Mouse (Mus musculus) neural tube, embryonic 12.5 days (tissue): ENCODE results near the gene Cck. TPM values are rescaled to one million over a fixed set of nuclear protein-coding genes. Genes with fewer than 3 reads are reported as not detected.

Source experiments
- ATAC-seq: fragments of 200-750 bp; cut with Nextera tagmentation; 2 replicates; pipeline ENCODE4 v1.8.0; 2017; ENCODE audit warnings: low read depth, mild to moderate bottlenecking, moderate TSS enrichment, moderate library complexity; ENCODE audit not compliant: low FRiP score
- H3K27ac ChIP-seq: fragments of 300-500 bp; sonication (generic); 2 replicates; pipeline ENCODE4 v1.5.1; 2016
- H3K27me3 ChIP-seq: fragments of 300-500 bp; sonication (generic); replicated peaks from 2 replicates; pipeline ENCODE4 v1.6.1; 2016; ENCODE audit warnings: mild to moderate bottlenecking
- H3K36me3 ChIP-seq: fragments of 300-500 bp; sonication (generic); 2 replicates; pipeline ENCODE4 v1.6.1; 2016; ENCODE audit warnings: mild to moderate bottlenecking
- H3K4me1 ChIP-seq: fragments of 300-500 bp; sonication (generic); 2 replicates; pipeline ENCODE4 v1.6.1; 2016
- H3K4me2 ChIP-seq: fragments of 300-500 bp; sonication (generic); replicated peaks from 2 replicates; pipeline ENCODE4 v1.6.1; 2016; ENCODE audit warnings: mild to moderate bottlenecking
- H3K4me3 ChIP-seq: fragments of 300-500 bp; sonication (generic); 2 replicates; pipeline ENCODE4 v1.5.1; 2016
- H3K9ac ChIP-seq: fragments of 300-500 bp; sonication (generic); 2 replicates; pipeline ENCODE4 v1.6.1; 2016; ENCODE audit warnings: mild to moderate bottlenecking
- H3K9me3 ChIP-seq: fragments of 300-500 bp; sonication (generic); 2 replicates; pipeline ENCODE4 v1.6.1; 2016; ENCODE audit warnings: mild to moderate bottlenecking
- WGBS: fragments of 180-500 bp; shearing (Covaris S2); methylation state at CpG from one replicate; pipeline ENCODE4 v1.1.7; 2016; 5-methylcytosine and 5-hydroxymethylcytosine counted together
- polyA plus RNA-seq: library from polyadenylated mRNA; unstranded; fragments of >200 nt; fragmentation: Nextera tagmentation; extraction: Ambion mirVana; gene quantifications from 2 replicates; pipeline ENCODE4 v1.2.1, GENCODE M21; 2016

Cck gene
- polyA plus RNA-seq, 1 experiment from 2014 or later = 0.89 TPM

- 77% methylated on average over 11 of the region's 11 CpGs for WGBS
- Histone ChIP-seq H3K9me3 (no peaks in the 10 kb centered on the region), H3K4me2 (no peak overlapping the region), H3K27ac (no peak overlapping the region), H3K9ac (no peak overlapping the region), H3K4me1 (peaks cover 10% of the 10 kb centered on the region), H3K4me3 (no peak overlapping the region), H3K36me3 (no peaks in the 10 kb centered on the region), H3K27me3 (peaks cover 48% of the 10 kb centered on the region)
- no peak for ATAC-seq
Observed at GRCm38 (mm10) chr9:121491592-121492240, 3.8 kb downstream of the Cck start.

- Histone ChIP-seq H3K4me1 (no peaks in the 10 kb centered on the region), H3K27ac (no peak overlapping the region), H3K27me3 (peaks cover 5% of the 10 kb centered on the region), H3K9ac (no peak overlapping the region), H3K4me2 (no peak overlapping the region), H3K4me3 (no peak overlapping the region), H3K9me3 (no peaks in the 10 kb centered on the region), H3K36me3 (no peaks in the 10 kb centered on the region)
- 77% methylated on average over 7 of the region's 7 CpGs for WGBS
- ATAC-seq = no peak
Observed at GRCm38 (mm10) chr9:121487216-121487615, 8.3 kb downstream of the Cck start.

DNA sequence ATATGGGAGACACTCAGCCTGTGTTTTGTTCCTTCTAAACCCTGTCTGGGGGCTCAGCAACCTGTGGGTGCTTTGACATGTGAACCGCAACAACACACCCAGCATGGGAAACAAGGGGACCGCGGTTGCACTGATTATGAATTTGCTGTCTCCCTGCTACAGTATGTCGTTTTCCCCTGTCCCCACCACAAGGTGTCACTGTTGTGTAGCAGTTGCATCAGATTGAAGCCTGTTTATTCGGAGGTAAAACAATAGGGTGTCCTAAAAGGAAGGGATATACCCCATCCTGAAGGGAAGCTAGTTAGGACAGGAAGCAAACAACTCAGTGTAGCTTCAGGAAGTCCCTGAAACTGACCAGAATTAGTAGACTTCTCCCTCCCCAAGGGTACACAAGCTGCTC is 16.0 kb downstream of the Cck start:
- H3K27me3 ChIP-seq = no peaks in the 10 kb centered on the region
- H3K9ac ChIP-seq = no peak overlapping the region
- H3K27ac ChIP-seq = no peak overlapping the region
- peaks cover 2% of the 10 kb centered on the region; the same call in 1 of the 2 replicates for H3K36me3 ChIP-seq
- H3K4me2 ChIP-seq = no peak overlapping the region
- peak; percentile 65 for ATAC-seq
- peaks cover 3% of the 10 kb centered on the region; the same call in 1 of the 2 replicates for H3K4me1 ChIP-seq
- H3K9me3 ChIP-seq = no peaks in the 10 kb centered on the region
- WGBS = 34% methylated on average over 5 of the region's 5 CpGs
- H3K4me3 ChIP-seq = no peak overlapping the region

DNA sequence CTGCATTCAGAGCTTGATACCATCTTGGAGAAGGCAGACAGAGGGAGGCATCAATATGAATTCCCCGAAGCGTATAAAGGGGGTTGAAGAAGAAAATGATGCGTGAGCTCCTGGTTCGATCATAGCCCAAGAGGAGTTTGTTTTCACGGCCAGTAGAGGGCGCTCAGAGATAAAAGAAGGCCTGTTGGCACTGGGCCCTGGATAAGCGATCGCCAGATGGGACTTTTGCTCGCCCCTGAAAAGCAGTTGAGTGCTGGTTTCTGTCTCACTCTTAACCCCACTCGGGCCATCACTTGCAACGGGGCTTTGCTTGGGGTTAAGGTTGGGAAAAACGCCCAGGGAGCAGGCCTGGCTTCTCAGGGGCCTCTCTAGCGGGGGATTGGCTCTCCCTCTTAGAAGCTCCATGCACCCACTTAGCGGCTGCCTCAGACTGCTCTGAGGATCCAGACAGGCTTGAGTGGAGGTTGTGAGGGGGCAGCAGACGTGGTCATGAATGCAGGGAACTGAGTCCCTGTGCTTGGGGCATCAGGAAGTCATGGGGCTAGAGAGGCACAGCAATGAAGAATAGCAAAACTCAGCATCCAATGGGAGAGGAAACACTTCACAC is 18.1 kb downstream of the Cck start:
- WGBS = 16% methylated on average over 15 of the region's 15 CpGs
- Histone ChIP-seq H3K4me1 (peaks cover 3% of the 10 kb centered on the region; the same call in 1 of the 2 replicates), H3K4me2 (peak overlapping the region; percentile 38; the same call in 1 of the 2 replicates), H3K9ac (no peak overlapping the region), H3K4me3 (no peak overlapping the region), H3K36me3 (peaks cover 22% of the 10 kb centered on the region), H3K27me3 (no peaks in the 10 kb centered on the region), H3K9me3 (no peaks in the 10 kb centered on the region), H3K27ac (no peak overlapping the region)
- ATAC-seq = peak; percentile 65

- Histone ChIP-seq H3K4me3 (no peak overlapping the region), H3K9ac (no peak overlapping the region), H3K9me3 (no peaks in the 10 kb centered on the region), H3K4me1 (peaks cover 3% of the 10 kb centered on the region; the same call in 1 of the 2 replicates), H3K36me3 (peaks cover 33% of the 10 kb centered on the region), H3K27me3 (no peaks in the 10 kb centered on the region), H3K27ac (no peak overlapping the region), H3K4me2 (no peak overlapping the region)
- no peak for ATAC-seq
- 84% methylated on average over 16 of the region's 16 CpGs for WGBS
Observed at GRCm38 (mm10) chr9:121475488-121476452, 19.7 kb downstream of the Cck start.

- H3K27ac ChIP-seq = no peak overlapping the region
- H3K9ac ChIP-seq = no peak overlapping the region
- H3K4me2 ChIP-seq = no peak overlapping the region
- H3K9me3 ChIP-seq = no peaks in the 10 kb centered on the region
- H3K4me1 ChIP-seq = peaks cover 3% of the 10 kb centered on the region; the same call in 1 of the 2 replicates
- H3K4me3 ChIP-seq = no peak overlapping the region
- WGBS = 88% methylated on average over 5 of the region's 5 CpGs
- peaks cover 34% of the 10 kb centered on the region for H3K36me3 ChIP-seq
- no peaks in the 10 kb centered on the region for H3K27me3 ChIP-seq
- ATAC-seq = no peak
Observed at GRCm38 (mm10) chr9:121474771-121475170, 20.7 kb downstream of the Cck start.

GRCm38 (mm10) chr9:121469711-121470110 is 25.8 kb downstream of the Cck start:
- Histone ChIP-seq H3K9me3 (no peaks in the 10 kb centered on the region), H3K4me3 (no peak overlapping the region), H3K36me3 (peaks cover 56% of the 10 kb centered on the region), H3K4me1 (no peaks in the 10 kb centered on the region), H3K27me3 (no peaks in the 10 kb centered on the region), H3K27ac (no peak overlapping the region), H3K4me2 (no peak overlapping the region), H3K9ac (no peak overlapping the region)
- 81% methylated on average over 6 of the region's 6 CpGs for WGBS
- ATAC-seq = no peak

GRCm38 (mm10) chr9:121467460-121467859 is 28.0 kb downstream of the Cck start:
- H3K4me3 ChIP-seq = no peak overlapping the region
- H3K27ac ChIP-seq = no peak overlapping the region
- H3K9ac ChIP-seq = no peak overlapping the region
- ATAC-seq = no peak
- no peaks in the 10 kb centered on the region for H3K27me3 ChIP-seq
- no peaks in the 10 kb centered on the region for H3K9me3 ChIP-seq
- 87% methylated on average over 11 of the region's 11 CpGs for WGBS
- H3K4me2 ChIP-seq = no peak overlapping the region
- peaks cover 47% of the 10 kb centered on the region for H3K36me3 ChIP-seq
- H3K4me1 ChIP-seq = no peaks in the 10 kb centered on the region

GRCm38 (mm10) chr9:121460527-121460926 is 35.0 kb downstream of the Cck start:
- Histone ChIP-seq H3K4me2 (no peak overlapping the region), H3K9me3 (no peaks in the 10 kb centered on the region), H3K9ac (no peak overlapping the region), H3K4me1 (no peaks in the 10 kb centered on the region), H3K36me3 (peaks cover 54% of the 10 kb centered on the region), H3K4me3 (no peak overlapping the region), H3K27me3 (no peaks in the 10 kb centered on the region), H3K27ac (no peak overlapping the region)
- WGBS = 72% methylated on average over 16 of the region's 16 CpGs
- no peak for ATAC-seq

DNA sequence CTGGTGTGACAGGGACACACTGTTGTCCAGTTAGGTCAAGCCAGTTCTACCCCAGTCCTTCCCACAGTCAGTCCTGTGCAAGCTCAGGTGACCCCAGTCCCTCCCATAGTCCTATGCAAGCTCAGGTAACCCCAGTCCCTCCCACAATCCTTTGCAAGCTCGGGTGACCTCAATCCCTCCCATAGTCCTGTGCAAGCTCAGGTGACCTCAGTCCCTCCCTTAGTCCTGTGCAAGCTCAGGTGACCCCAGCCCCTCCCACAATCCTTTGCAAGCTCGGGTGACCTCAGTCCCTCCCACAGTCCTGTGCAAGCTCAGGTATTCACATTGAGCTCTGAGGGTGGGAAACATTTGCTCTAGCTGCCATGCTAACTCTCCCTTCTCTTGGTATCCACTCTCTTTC is 35.5 kb downstream of the Cck start:
- H3K27me3 ChIP-seq = no peaks in the 10 kb centered on the region
- no peaks in the 10 kb centered on the region for H3K4me1 ChIP-seq
- 81% methylated on average over 2 of the region's 2 CpGs for WGBS
- H3K9me3 ChIP-seq = no peaks in the 10 kb centered on the region
- no peak overlapping the region for H3K4me3 ChIP-seq
- H3K36me3 ChIP-seq = peaks cover 60% of the 10 kb centered on the region
- H3K9ac ChIP-seq = no peak overlapping the region
- H3K27ac ChIP-seq = no peak overlapping the region
- H3K4me2 ChIP-seq = no peak overlapping the region
- ATAC-seq = no peak

DNA sequence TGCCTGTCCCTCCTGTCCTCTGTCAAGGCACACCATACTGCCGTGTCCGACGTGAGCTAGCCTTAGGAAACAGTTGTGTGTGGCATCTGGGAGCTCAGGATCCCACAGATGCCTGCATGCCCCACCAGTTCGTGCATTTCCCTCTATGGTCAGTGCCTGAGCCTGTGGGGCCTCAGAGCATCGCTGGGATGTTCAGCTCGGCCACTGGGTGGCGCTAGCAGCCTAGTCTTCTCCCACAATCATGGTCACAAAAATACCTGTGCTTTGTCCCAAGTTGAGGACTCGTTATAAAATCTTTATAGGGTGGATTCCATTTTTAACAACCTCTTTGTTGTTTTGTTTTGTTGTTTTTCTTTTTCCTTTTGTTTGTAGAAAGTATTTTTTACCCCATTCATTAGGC is 37.0 kb downstream of the Cck start:
- no peaks in the 10 kb centered on the region for H3K9me3 ChIP-seq
- H3K9ac ChIP-seq = no peak overlapping the region
- no peak for ATAC-seq
- 24% methylated on average over 8 of the region's 8 CpGs for WGBS
- H3K4me1 ChIP-seq = no peaks in the 10 kb centered on the region
- H3K4me3 ChIP-seq = no peak overlapping the region
- H3K36me3 ChIP-seq = peaks cover 69% of the 10 kb centered on the region
- no peaks in the 10 kb centered on the region for H3K27me3 ChIP-seq
- no peak overlapping the region for H3K4me2 ChIP-seq
- H3K27ac ChIP-seq = no peak overlapping the region
